Mouse (Mus musculus) CH12.LX (cell line): ENCODE data around the gene Gm20538. TPM values are rescaled to one million over a fixed set of nuclear protein-coding genes. Genes with fewer than 3 reads are reported as not detected.

ENCODE experiments used
- DNase-seq: peaks from one replicate; pipeline ENCODE4 v3.0.0-alpha.2; 2013; ENCODE audit errors: extremely low read depth
- H3K27ac ChIP-seq: 2 replicates; pipeline ENCODE4 v1.5.1; 2012; ENCODE audit warnings: low read depth, mild to moderate bottlenecking, control low read depth, moderate library complexity; ENCODE audit not compliant: insufficient read depth
- H3K27me3 ChIP-seq: replicated peaks from 2 replicates; pipeline ENCODE3; 2012; ENCODE audit warnings: inconsistent platforms
- H3K36me3 ChIP-seq, 2 experiments: replicated peaks in 1 of 2; 2 replicates each; pipeline versions ENCODE3 to v1.6.1; 2012; ENCODE audit warnings: inconsistent platforms in 1 of 2, low read length in 1 of 2, mild to moderate bottlenecking in 1 of 2, mixed read lengths in 1 of 2, moderate library complexity in 1 of 2; ENCODE audit not compliant: control insufficient read depth in 1 of 2, insufficient read depth in 1 of 2
- H3K4me1 ChIP-seq, 2 experiments: 2 replicates each; pipeline ENCODE4 v1.6.1; 2012; ENCODE audit warnings: inconsistent platforms in 1 of 2, moderate library complexity in 1 of 2; ENCODE audit not compliant: insufficient read depth in 2 of 2, control insufficient read depth in 1 of 2
- H3K4me2 ChIP-seq: 2 replicates; pipeline ENCODE4 v1.6.1; 2012; ENCODE audit warnings: low read depth, mild to moderate bottlenecking, control low read depth; ENCODE audit not compliant: poor library complexity, insufficient read depth, severe bottlenecking
- H3K4me3 ChIP-seq, 3 experiments: fragments of 150-350 bp in 1 of 3; sonication (generic) in 1 of 3; replicated peaks in 1 of 3; 2 replicates each; pipeline versions ENCODE3 to v1.5.1; 2011 to 2012; ENCODE audit warnings: low read depth in 2 of 3, low read length in 2 of 3, mild to moderate bottlenecking in 2 of 3, moderate library complexity in 2 of 3, control low read depth in 1 of 3, improper control_type of control experiment in 1 of 3, inconsistent platforms in 1 of 3, mixed read lengths in 1 of 3; ENCODE audit not compliant: poor library complexity in 1 of 3
- H3K79me2 ChIP-seq: replicated peaks from 2 replicates; pipeline ENCODE4 v1.6.1; 2012; ENCODE audit warnings: mild to moderate bottlenecking, moderate library complexity; ENCODE audit not compliant: control insufficient read depth, poor library complexity, insufficient read depth, severe bottlenecking; ENCODE audit errors: extremely low read depth
- H3K9ac ChIP-seq: 2 replicates; pipeline ENCODE4 v1.6.1; 2012; ENCODE audit warnings: low read depth, mild to moderate bottlenecking, control low read depth, moderate library complexity; ENCODE audit not compliant: insufficient read depth
- H3K9me3 ChIP-seq: replicated peaks from 2 replicates; pipeline ENCODE3; 2012; ENCODE audit warnings: low read length, inconsistent platforms, mixed read lengths
- CHD2 ChIP-seq: IDR thresholded peaks from 2 replicates; pipeline ENCODE4 v1.6.1; 2011; ENCODE audit warnings: low read length, improper control_type of control experiment
- CTCF ChIP-seq, 2 experiments: IDR thresholded peaks in 1 of 2; conservative IDR thresholded peaks in 1 of 2; 2 replicates each; pipeline ENCODE4 v1.5.1; 2011 to 2012; ENCODE audit warnings: low read depth in 2 of 2, low read length in 2 of 2, improper control_type of control experiment in 1 of 2, inconsistent platforms in 1 of 2, mild to moderate bottlenecking in 1 of 2, moderate library complexity in 1 of 2
- GABPA ChIP-seq: IDR thresholded peaks from 2 replicates; pipeline ENCODE4 v1.6.1; 2012; ENCODE audit warnings: low read depth, low read length, improper control_type of control experiment, inconsistent platforms; ENCODE audit not compliant: insufficient replicate concordance
- IRF4 ChIP-seq: IDR thresholded peaks from 2 replicates; pipeline ENCODE4 v1.6.1; 2014; ENCODE audit warnings: low read depth, mild to moderate bottlenecking, inconsistent platforms, low read length, improper control_type of control experiment
- JUN ChIP-seq: IDR thresholded peaks from 2 replicates; pipeline ENCODE4 v1.6.1; 2011; ENCODE audit warnings: low read depth, mild to moderate bottlenecking, low read length, improper control_type of control experiment, moderate library complexity; ENCODE audit not compliant: insufficient read depth
- JUND ChIP-seq: conservative IDR thresholded peaks from 2 replicates; pipeline ENCODE4 v1.6.1; 2011; ENCODE audit warnings: low read depth, low read length, improper control_type of control experiment
- MAX ChIP-seq: IDR thresholded peaks from 2 replicates; pipeline ENCODE4 v1.6.1; 2011; ENCODE audit warnings: low read length, improper control_type of control experiment
- MXI1 ChIP-seq: IDR thresholded peaks from 2 replicates; pipeline ENCODE4 v1.6.1; 2011; ENCODE audit warnings: mild to moderate bottlenecking, low read depth, low read length, improper control_type of control experiment
- MYC ChIP-seq: IDR thresholded peaks from 2 replicates; pipeline ENCODE4 v1.6.1; 2011; ENCODE audit warnings: low read depth, mild to moderate bottlenecking, improper control_type of control experiment, low read length
- PAX5 ChIP-seq: IDR thresholded peaks from 2 replicates; pipeline ENCODE4 v1.6.1; 2012; ENCODE audit warnings: low read length, inconsistent platforms, mixed read lengths
- POLR2A ChIP-seq: IDR thresholded peaks from 2 replicates; pipeline ENCODE4 v1.6.1; 2011; ENCODE audit warnings: low read depth, mild to moderate bottlenecking, improper control_type of control experiment, low read length
- RAD21 ChIP-seq: IDR thresholded peaks from 2 replicates; pipeline ENCODE4 v1.6.1; 2011; ENCODE audit warnings: low read depth, mild to moderate bottlenecking, low read length, improper control_type of control experiment, moderate library complexity
- SMC3 ChIP-seq: IDR thresholded peaks from 2 replicates; pipeline ENCODE4 v1.6.1; 2011; ENCODE audit warnings: low read depth, low read length, improper control_type of control experiment
- TBP ChIP-seq: conservative IDR thresholded peaks from 2 replicates; pipeline ENCODE4 v1.6.1; 2011; ENCODE audit warnings: low read depth, low read length, improper control_type of control experiment
- UBTF ChIP-seq: IDR thresholded peaks from 2 replicates; pipeline ENCODE4 v1.6.1; 2012; ENCODE audit warnings: low read depth, mild to moderate bottlenecking, inconsistent platforms, low read length, improper control_type of control experiment, moderate library complexity
- USF1 ChIP-seq: IDR thresholded peaks from 2 replicates; pipeline ENCODE4 v1.6.1; 2014; ENCODE audit warnings: low read depth, mild to moderate bottlenecking, inconsistent platforms, low read length, improper control_type of control experiment
- ZMIZ1 ChIP-seq: IDR thresholded peaks from 2 replicates; pipeline ENCODE4 v1.6.1; 2012; ENCODE audit warnings: low read depth, mild to moderate bottlenecking, inconsistent platforms, low read length, improper control_type of control experiment
- dilution Hi-C: fragments of 300-500 bp; cut with MboI; formaldehyde crosslinking; loops from 2 replicates; pipeline ENCODE4 v1.14.3; 2020; ENCODE audit warnings: low sequenced_read_pairs; ENCODE audit not compliant: extremely low pct_unique_long_range_greater_than_20kb, extremely low pct_ligation_motif_present
- in situ Hi-C: fragments of 300-500 bp; cut with MboI; formaldehyde crosslinking; loops from 3 replicates; pipeline ENCODE4 v1.14.3; 2019; ENCODE audit warnings: low sequenced_read_pairs, low pct_ligation_motif_present, low pct_unique_long_range_greater_than_20kb, mixed read lengths
- polyA plus RNA-seq: library from polyadenylated mRNA; unstranded; fragments of >175 nt; gene quantifications from 2 replicates; pipeline ENCODE4 v1.2.1, GENCODE M21; 2012; ENCODE audit warnings: low read depth; ENCODE audit not compliant: insufficient read length
- total RNA-seq, 2 experiments: library from RNA; depleted of rRNA; stranded (reverse); fragments of 300-350 nt in 1 of 2; fragments of >200 nt in 1 of 2; gene quantifications; 2 replicates each; pipeline ENCODE4 v1.2.3; 2012 to 2014

Gene Gm20538
- total and polyA plus RNA-seq, 3 experiments = 1.7 TPM; not detected in 2

DNA sequence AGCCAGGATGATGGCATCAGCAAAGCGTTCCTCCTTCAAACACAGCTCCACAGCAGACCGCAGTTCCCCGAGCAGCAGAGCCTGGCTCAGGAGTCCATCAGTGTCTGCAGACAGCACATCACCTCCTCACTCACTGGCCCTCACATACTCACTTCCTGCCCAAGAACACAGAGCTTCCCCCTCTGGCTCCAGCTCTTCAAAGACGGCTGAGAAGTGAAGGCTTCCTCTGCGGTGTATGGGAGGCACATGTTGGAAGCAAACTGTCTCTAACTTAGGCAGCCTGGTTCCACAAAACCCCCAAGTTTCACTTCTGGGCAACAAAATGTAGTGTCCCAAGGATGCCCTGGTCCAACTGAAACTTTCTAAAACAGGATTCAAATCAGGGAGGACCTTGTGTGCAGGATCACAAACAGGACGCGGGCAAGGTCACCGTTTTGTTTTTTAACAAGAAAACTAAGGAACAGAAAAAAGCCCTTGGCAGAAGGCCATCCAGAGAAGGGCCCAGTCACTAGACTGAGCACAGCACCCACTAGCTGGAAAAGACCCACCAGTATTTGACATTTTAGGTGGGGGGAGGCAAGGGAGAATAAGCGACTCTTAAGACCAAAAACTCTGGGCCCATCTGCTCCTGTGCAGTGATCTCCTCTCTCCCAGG is 27.0 kb downstream of the Gm20538 start:
- Histone ChIP-seq H3K4me3 (no peak overlapping the region), H3K27ac (no peak overlapping the region), H3K9me3 (no peaks in the 10 kb centered on the region), H3K36me3 (peaks cover 0 to 10% of the 10 kb centered on the region in 2 experiments), H3K27me3 (no peaks in the 10 kb centered on the region), H3K4me2 (no peak overlapping the region), H3K79me2 (no peaks in the 10 kb centered on the region), H3K9ac (no peak overlapping the region), H3K4me1 (peaks cover 6 to 21% of the 10 kb centered on the region in 2 experiments)
- DNase-seq = no peak
- dilution Hi-C loops (no loop called here), in situ Hi-C loops (no loop called here)
- no peak for TF ChIP-seq PAX5
- no peak for TF ChIP-seq MYC
- no peak for TF ChIP-seq MAX
- no peak for TF ChIP-seq JUND
- no peak for TF ChIP-seq GABPA
- no peak for TF ChIP-seq UBTF
- no peak for TF ChIP-seq JUN
- TF ChIP-seq POLR2A = no peak

DNA sequence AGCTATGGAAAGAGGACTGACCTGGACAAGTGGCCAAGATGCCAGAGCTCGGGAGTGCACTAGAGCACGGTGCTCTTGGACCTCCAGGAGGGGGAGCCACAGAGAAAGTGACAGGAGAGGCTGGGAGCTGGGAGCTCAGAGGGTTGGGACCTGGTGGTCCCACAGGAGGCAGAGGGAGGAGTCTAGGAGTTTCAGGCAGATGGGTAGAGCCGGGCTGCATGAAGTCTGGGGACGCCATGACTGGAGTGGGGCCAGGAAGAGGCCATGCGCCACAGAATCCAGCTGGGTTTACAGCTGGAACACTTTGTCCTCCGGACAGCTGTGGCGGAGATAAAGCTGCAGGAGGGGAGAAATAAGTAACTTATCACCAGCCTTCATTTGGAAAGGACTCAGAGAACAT is 33.5 kb downstream of the Gm20538 start:
- no peak for DNase-seq
- Histone ChIP-seq H3K4me2 (no peak overlapping the region), H3K79me2 (no peaks in the 10 kb centered on the region), H3K27me3 (no peaks in the 10 kb centered on the region), H3K4me3 (no peak overlapping the region), H3K4me1 (no peaks in the 10 kb centered on the region), H3K36me3 (peaks cover 0 to 4% of the 10 kb centered on the region in 2 experiments), H3K9me3 (no peaks in the 10 kb centered on the region), H3K9ac (no peak overlapping the region), H3K27ac (no peak overlapping the region)
- TF ChIP-seq MXI1 (no peak), SMC3 (peak; percentile 17; the same call in 1 of the 2 replicates), CTCF (conservative IDR thresholded peaks at IDR 0.05 in 1 of 2, IDR thresholded peaks at IDR 0.05 in 1 of 2; ENCODE audit: low read depth in 2 of 2, low read length in 2 of 2) (peak in 1 of 2 experiments; percentile 32; a peak in 2 of 4 replicates)
- dilution Hi-C loops (no loop called here), in situ Hi-C loops (no loop called here)

DNA sequence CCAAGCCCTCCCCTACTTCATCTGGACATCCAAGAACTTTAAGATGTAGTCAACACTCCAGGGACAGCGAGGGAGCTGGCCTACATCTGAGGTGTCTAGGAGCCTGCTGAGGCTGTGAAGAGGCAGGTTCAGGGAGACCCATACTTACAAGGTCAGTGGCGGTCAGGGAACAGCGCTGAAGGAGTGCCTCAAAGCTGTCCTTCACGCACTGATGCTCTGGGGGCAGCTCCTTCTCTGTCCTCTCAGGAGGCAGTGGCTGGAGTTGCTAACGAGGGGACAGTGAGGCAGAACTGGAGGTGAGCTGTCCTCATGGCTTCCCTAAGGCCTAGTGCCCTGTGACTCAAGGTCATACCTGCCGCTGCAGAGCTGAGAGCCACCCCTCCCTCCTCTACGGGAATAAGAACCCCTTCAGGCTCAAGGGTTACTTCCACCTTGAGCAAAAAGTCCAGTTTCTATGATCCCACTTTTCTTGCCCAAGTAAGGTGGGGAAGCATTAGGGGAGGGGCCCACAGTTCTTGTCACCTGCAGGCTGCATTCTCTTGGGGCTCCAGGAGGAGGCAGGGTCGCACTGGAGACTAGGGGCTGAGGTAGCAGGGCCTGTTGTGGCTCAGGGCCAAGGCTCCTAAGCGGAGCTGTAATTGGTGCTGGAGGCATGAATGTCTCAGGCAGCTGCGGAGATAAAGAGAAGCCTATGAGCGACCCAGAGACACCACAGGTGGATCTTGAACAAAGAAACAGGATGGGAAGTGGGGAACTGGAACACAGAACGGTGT is 34.4 kb downstream of the Gm20538 start:
- Histone ChIP-seq H3K27ac (no peak overlapping the region), H3K4me2 (no peak overlapping the region), H3K9me3 (no peaks in the 10 kb centered on the region), H3K27me3 (no peaks in the 10 kb centered on the region), H3K4me1 (no peaks in the 10 kb centered on the region), H3K79me2 (no peaks in the 10 kb centered on the region), H3K4me3 (no peak overlapping the region), H3K36me3 (peaks cover 0 to 2% of the 10 kb centered on the region in 2 experiments), H3K9ac (no peak overlapping the region)
- in situ Hi-C loops (no loop called here), dilution Hi-C loops (no loop called here)
- TF ChIP-seq CHD2 = no peak
- TF ChIP-seq JUND = no peak
- no peak for TF ChIP-seq USF1
- TF ChIP-seq JUN = no peak
- TF ChIP-seq ZMIZ1 = no peak
- TF ChIP-seq CTCF (conservative IDR thresholded peaks at IDR 0.05 in 1 of 2, IDR thresholded peaks at IDR 0.05 in 1 of 2; ENCODE audit: low read depth in 2 of 2, low read length in 2 of 2) = peak in 1 of 2 experiments; percentile 60; a peak in 2 of 4 replicates
- TF ChIP-seq POLR2A = no peak
- TF ChIP-seq MYC = no peak
- TF ChIP-seq SMC3 = peak; percentile 36
- TF ChIP-seq IRF4 = no peak
- TF ChIP-seq TBP = no peak
- peak; percentile 48 for TF ChIP-seq RAD21
- no peak for DNase-seq
